Mouse (Mus musculus) limb, embryonic 14.5 days (tissue): ENCODE results near the gene Serpinb1b. TPM values are rescaled to one million over a fixed set of nuclear protein-coding genes. Genes with fewer than 3 reads are reported as not detected.

Experiments
- ATAC-seq: fragments of 200-750 bp; cut with Nextera tagmentation; 2 replicates; pipeline ENCODE4 v1.8.0; 2017; ENCODE audit warnings: low read depth, moderate number of reproducible peaks, moderate TSS enrichment; ENCODE audit not compliant: low FRiP score
- DNase-seq: peaks from one replicate; pipeline ENCODE4 v3.0.0-alpha.2; 2015; ENCODE audit warnings: low spot score
- H3K27ac ChIP-seq: fragments of 300-500 bp; sonication (generic); replicated peaks from 2 replicates; pipeline ENCODE4 v1.5.1; 2014; ENCODE audit warnings: low read depth, mild to moderate bottlenecking, low read length, moderate library complexity, mixed read lengths
- H3K27me3 ChIP-seq: fragments of 300-500 bp; sonication (generic); 2 replicates; pipeline ENCODE4 v1.6.1; 2014; ENCODE audit warnings: low read length, mixed read lengths; ENCODE audit not compliant: control insufficient read depth, insufficient read depth
- H3K36me3 ChIP-seq: fragments of 300-500 bp; sonication (generic); 2 replicates; pipeline ENCODE4 v1.6.1; 2014; ENCODE audit warnings: mild to moderate bottlenecking, low read length, moderate library complexity, mixed read lengths; ENCODE audit not compliant: control insufficient read depth, insufficient read depth
- H3K4me1 ChIP-seq: fragments of 300-500 bp; sonication (generic); 2 replicates; pipeline ENCODE4 v1.6.1; 2014; ENCODE audit warnings: antibody characterized with exemption, low read length, mixed read lengths; ENCODE audit not compliant: control insufficient read depth, insufficient read depth
- H3K4me2 ChIP-seq: fragments of 300-500 bp; sonication (generic); replicated peaks from 2 replicates; pipeline ENCODE4 v1.6.1; 2014; ENCODE audit warnings: low read depth, mild to moderate bottlenecking, low read length, moderate library complexity; ENCODE audit not compliant: severe bottlenecking
- H3K4me3 ChIP-seq: fragments of 300-500 bp; sonication (generic); replicated peaks from 2 replicates; pipeline ENCODE4 v1.5.1; 2014; ENCODE audit warnings: low read length
- H3K9ac ChIP-seq: fragments of 300-500 bp; sonication (generic); 2 replicates; pipeline ENCODE4 v1.6.1; 2014; ENCODE audit warnings: mild to moderate bottlenecking, low read depth, low read length, moderate library complexity; ENCODE audit not compliant: severe bottlenecking
- H3K9me3 ChIP-seq: fragments of 300-500 bp; sonication (generic); 2 replicates; pipeline ENCODE4 v1.6.1; 2016; ENCODE audit warnings: low read length; ENCODE audit not compliant: control insufficient read depth
- POLR2A ChIP-seq: fragments of 200-500 bp; IDR thresholded peaks from 2 replicates; pipeline ENCODE4 v1.8.0; 2012; ENCODE audit warnings: inconsistent platforms, mild to moderate bottlenecking, moderate library complexity, borderline replicate concordance; ENCODE audit not compliant: insufficient read depth, insufficient read length; ENCODE audit errors: extremely low read depth
- WGBS: fragments of 180-500 bp; shearing (Covaris S2); extraction: QIAGEN DNeasy Blood & Tissue Kit; methylation state at CpG from one replicate; pipeline ENCODE4 v1.1.7; 2014; 5-methylcytosine and 5-hydroxymethylcytosine counted together
- polyA plus RNA-seq, 2 experiments: library from polyadenylated mRNA; depleted of rRNA in 1 of 2; stranded (reverse) in 1 of 2; unstranded in 1 of 2; fragments of >200 nt; fragmentation: Nextera tagmentation in 1 of 2; extraction: Ambion mirVana in 1 of 2; gene quantifications; 2 replicates each; pipeline versions ENCODE4 v1.2.1 to v1.2.3; 2012 to 2014

Serpinb1b gene
- polyA plus RNA-seq, 2 experiments = 0.14 to 1.1 TPM

GRCm38 (mm10) chr13:33090546-33090945 is 12.2 kb downstream of the Serpinb1b start:
- Histone ChIP-seq H3K4me1 (no peaks in the 10 kb centered on the region), H3K9me3 (no peaks in the 10 kb centered on the region), H3K36me3 (no peaks in the 10 kb centered on the region), H3K4me3 (no peak overlapping the region), H3K4me2 (no peak overlapping the region), H3K9ac (no peak overlapping the region), H3K27me3 (no peaks in the 10 kb centered on the region), H3K27ac (no peak overlapping the region)
- no peak for ATAC-seq
- TF ChIP-seq POLR2A = no peak
- DNase-seq = no peak
- WGBS = 60% methylated on average over 1 of the region's 1 CpGs

GRCm38 (mm10) chr13:33091306-33091705 is 12.9 kb downstream of the Serpinb1b start:
- no peaks in the 10 kb centered on the region for H3K4me1 ChIP-seq
- no peak overlapping the region for H3K9ac ChIP-seq
- TF ChIP-seq POLR2A = no peak
- ATAC-seq (no peak), DNase-seq (no peak)
- H3K27ac ChIP-seq = no peak overlapping the region
- H3K27me3 ChIP-seq = no peaks in the 10 kb centered on the region
- H3K9me3 ChIP-seq = no peaks in the 10 kb centered on the region
- 100% methylated on average over 1 of the region's 1 CpGs for WGBS
- no peaks in the 10 kb centered on the region for H3K36me3 ChIP-seq
- H3K4me3 ChIP-seq = no peak overlapping the region
- H3K4me2 ChIP-seq = no peak overlapping the region

GRCm38 (mm10) chr13:33095575-33095974 is 17.2 kb downstream of the Serpinb1b start:
- ATAC-seq (no peak), DNase-seq (no peak)
- WGBS = 94% methylated on average over 1 of the region's 1 CpGs
- TF ChIP-seq POLR2A = no peak
- no peaks in the 10 kb centered on the region for H3K36me3 ChIP-seq
- H3K27me3 ChIP-seq = no peaks in the 10 kb centered on the region
- no peaks in the 10 kb centered on the region for H3K9me3 ChIP-seq
- H3K4me3 ChIP-seq = no peak overlapping the region
- H3K4me2 ChIP-seq = no peak overlapping the region
- H3K9ac ChIP-seq = no peak overlapping the region
- no peaks in the 10 kb centered on the region for H3K4me1 ChIP-seq
- H3K27ac ChIP-seq = no peak overlapping the region

DNA sequence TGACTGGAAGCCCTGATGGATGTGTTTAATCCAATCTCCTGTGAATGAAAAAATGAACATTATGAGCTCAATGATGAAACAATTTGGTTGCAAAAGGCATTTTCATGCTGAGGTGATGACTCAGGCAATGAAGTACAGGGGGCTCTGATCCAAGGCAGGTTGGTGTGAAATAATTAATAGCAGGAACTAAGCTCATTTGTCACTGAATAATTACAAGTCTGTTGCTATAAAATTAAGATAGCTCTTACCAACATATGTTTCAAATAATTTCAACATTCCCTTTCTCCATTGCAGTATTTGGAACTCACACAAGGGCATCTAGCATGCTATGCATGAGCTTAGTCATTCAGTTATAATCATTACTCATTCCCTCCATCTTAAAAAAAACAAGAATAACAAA is 27.3 kb downstream of the Serpinb1b start:
- Histone ChIP-seq H3K4me3 (no peak overlapping the region), H3K4me1 (no peaks in the 10 kb centered on the region), H3K27me3 (no peaks in the 10 kb centered on the region), H3K9me3 (no peaks in the 10 kb centered on the region), H3K4me2 (no peak overlapping the region), H3K9ac (no peak overlapping the region), H3K27ac (no peak overlapping the region), H3K36me3 (no peaks in the 10 kb centered on the region)
- DNase-seq (no peak), ATAC-seq (no peak)
- no peak for TF ChIP-seq POLR2A

DNA sequence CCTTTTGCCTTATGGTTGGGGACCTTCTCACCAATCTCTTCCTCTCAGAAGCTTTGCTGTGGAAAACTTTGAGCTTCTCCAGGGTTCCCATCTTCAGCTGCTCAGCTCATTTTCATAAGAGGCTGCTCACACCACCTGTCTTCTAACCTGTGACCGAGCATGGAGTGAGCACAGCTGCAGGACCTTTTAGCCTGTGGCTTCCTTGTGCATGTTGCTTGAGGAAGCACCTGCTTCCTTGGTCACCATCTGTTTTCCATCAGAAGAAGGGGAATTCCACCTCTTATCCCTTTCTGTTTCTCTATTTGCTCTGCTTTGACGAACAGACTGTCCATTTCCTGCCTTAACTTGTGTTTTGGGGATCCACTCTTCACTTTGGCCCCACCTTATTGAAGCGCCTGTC is 34.7 kb downstream of the Serpinb1b start:
- TF ChIP-seq POLR2A = no peak
- DNase-seq (no peak), ATAC-seq (no peak)
- H3K27me3 ChIP-seq = no peaks in the 10 kb centered on the region
- H3K27ac ChIP-seq = no peak overlapping the region
- WGBS = 65% methylated on average over 3 of the region's 3 CpGs
- H3K36me3 ChIP-seq = no peaks in the 10 kb centered on the region
- H3K9ac ChIP-seq = no peak overlapping the region
- H3K4me3 ChIP-seq = no peak overlapping the region
- no peaks in the 10 kb centered on the region for H3K9me3 ChIP-seq
- no peaks in the 10 kb centered on the region for H3K4me1 ChIP-seq
- H3K4me2 ChIP-seq = no peak overlapping the region

DNA sequence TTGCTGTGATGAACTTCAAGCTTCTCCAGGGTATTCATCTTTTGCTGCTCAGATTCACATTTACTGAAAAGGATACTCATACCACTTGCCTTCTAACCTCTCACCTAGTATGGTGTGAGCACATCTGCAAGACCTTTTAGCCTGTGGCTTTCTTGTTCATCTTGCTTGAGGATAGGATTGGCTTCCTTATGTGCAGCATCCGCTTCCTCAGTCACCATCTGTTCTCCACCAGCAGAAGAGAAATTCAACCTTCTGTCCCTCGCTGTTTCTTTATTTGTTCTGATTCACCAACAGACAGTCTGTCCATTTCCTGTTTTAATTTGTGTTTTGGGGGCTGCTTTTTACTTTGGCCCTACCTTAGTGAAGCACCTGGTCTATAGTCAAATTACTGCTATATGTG is 59.3 kb downstream of the Serpinb1b start:
- Histone ChIP-seq H3K4me2 (no peak overlapping the region), H3K9ac (no peak overlapping the region), H3K4me1 (no peaks in the 10 kb centered on the region), H3K36me3 (no peaks in the 10 kb centered on the region), H3K4me3 (no peak overlapping the region), H3K9me3 (no peaks in the 10 kb centered on the region), H3K27me3 (no peaks in the 10 kb centered on the region), H3K27ac (no peak overlapping the region)
- no peak for TF ChIP-seq POLR2A
- 82% methylated on average over 2 of the region's 2 CpGs for whole genome bisulfite sequencing
- DNase-seq (no peak), ATAC-seq (no peak)
